Mouse (Mus musculus) heart, postnatal 0 days (tissue): ENCODE results near the gene Tmem50b. TPM values are rescaled to one million over a fixed set of nuclear protein-coding genes. Genes with fewer than 3 reads are reported as not detected.
"Not testable (repeated sequence)": the region's sequence is repeated elsewhere in the genome, so short reads cannot be mapped to it uniquely, and the experiment has no call there.

Source experiments
- ATAC-seq: fragments of 200-750 bp; cut with Nextera tagmentation; 2 replicates; pipeline ENCODE4 v1.8.0; 2017; ENCODE audit warnings: low read depth, moderate number of reproducible peaks, moderate library complexity; ENCODE audit not compliant: insufficient read depth
- DNase-seq: peaks from one replicate; pipeline ENCODE4 v3.0.0-alpha.2; 2016; ENCODE audit warnings: low spot score
- H3K27ac ChIP-seq: fragments of 300-500 bp; sonication (generic); 2 replicates; pipeline ENCODE4 v1.5.1; 2014; ENCODE audit warnings: low read depth, mild to moderate bottlenecking
- H3K27me3 ChIP-seq: fragments of 300-500 bp; sonication (generic); 2 replicates; pipeline ENCODE4 v1.6.1; 2014; ENCODE audit warnings: low read length, mixed read lengths; ENCODE audit not compliant: control insufficient read depth, insufficient read depth
- H3K36me3 ChIP-seq: fragments of 300-500 bp; sonication (generic); replicated peaks from 2 replicates; pipeline ENCODE4 v1.6.1; 2014; ENCODE audit warnings: low read length, mixed read lengths; ENCODE audit not compliant: control insufficient read depth, insufficient read depth
- H3K4me1 ChIP-seq: fragments of 300-500 bp; sonication (generic); 2 replicates; pipeline ENCODE4 v1.6.1; 2014; ENCODE audit warnings: antibody characterized with exemption; ENCODE audit not compliant: control insufficient read depth, insufficient read depth
- H3K4me2 ChIP-seq: fragments of 300-500 bp; sonication (generic); 2 replicates; pipeline ENCODE4 v1.6.1; 2014; ENCODE audit warnings: low read depth, mild to moderate bottlenecking, low read length, moderate library complexity
- H3K4me3 ChIP-seq: fragments of 300-500 bp; sonication (generic); 2 replicates; pipeline ENCODE4 v1.5.1; 2014; ENCODE audit warnings: low read depth, low read length
- H3K9ac ChIP-seq: fragments of 300-500 bp; sonication (generic); replicated peaks from 2 replicates; pipeline ENCODE4 v1.6.1; 2014; ENCODE audit warnings: low read depth, low read length, mixed read lengths
- H3K9me3 ChIP-seq: fragments of 300-500 bp; sonication (generic); replicated peaks from 2 replicates; pipeline ENCODE4 v1.6.1; 2016; ENCODE audit warnings: low read length; ENCODE audit not compliant: control insufficient read depth
- CTCF ChIP-seq: IDR thresholded peaks from 2 replicates; pipeline ENCODE4 v1.5.1; 2016; ENCODE audit warnings: antibody characterized with exemption, control low read depth, low read depth
- EP300 ChIP-seq: IDR thresholded peaks from 2 replicates; pipeline ENCODE4 v1.6.1; 2016; ENCODE audit warnings: antibody characterized with exemption, low read depth
- WGBS: fragments of 180-500 bp; shearing (Covaris S2); extraction: QIAGEN DNeasy Blood & Tissue Kit; methylation state at CpG from one replicate; pipeline ENCODE4 v1.1.7; 2014; 5-methylcytosine and 5-hydroxymethylcytosine counted together
- polyA plus RNA-seq: library from polyadenylated mRNA; unstranded; fragments of >200 nt; fragmentation: Nextera tagmentation; extraction: Ambion mirVana; gene quantifications from 2 replicates; pipeline ENCODE4 v1.2.1, GENCODE M21; 2015
- total RNA-seq: library from RNA; depleted of rRNA; stranded (reverse); fragments of >200 nt; gene quantifications from 2 replicates; pipeline ENCODE4 v1.2.3, GENCODE M21; 2014; ENCODE audit warnings: low replicate concordance; rRNA removed

Tmem50b gene
- 54.6 and 62.6 TPM in 2 replicates for total RNA-seq
- 51.1 and 55.7 TPM in 2 replicates for polyA plus RNA-seq

DNA sequence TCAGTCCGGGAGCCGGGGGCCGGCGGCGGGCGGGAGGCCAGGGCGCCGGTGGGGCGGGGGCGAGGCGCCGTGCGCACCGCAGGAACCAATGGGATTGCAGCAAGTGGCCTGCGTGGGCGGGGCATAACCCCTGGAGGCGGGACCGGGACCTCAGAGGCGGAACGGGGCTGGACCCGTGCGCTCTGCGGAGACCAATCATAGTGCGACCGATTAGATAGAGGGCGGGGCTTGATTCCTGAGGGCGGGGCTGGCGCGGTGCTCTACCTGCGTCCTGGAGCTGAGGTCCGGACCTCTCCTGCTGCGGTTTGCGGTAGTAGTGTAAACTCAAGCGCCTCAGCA is at the start of gene Tmem50b:
Gene Tmem50b (minus strand): TSS at position 129 of the 339 bp plus-strand sequence.
- peak within 1 kb of the TSS; percentile 70 for H3K9ac ChIP-seq
- H3K27ac ChIP-seq = peak within 1 kb of the TSS; percentile 65
- WGBS = under 1% methylated on average over 34 of the region's 34 CpGs
- H3K9me3 ChIP-seq = no peaks in the 10 kb centered on the region
- no peaks in the 10 kb centered on the region for H3K27me3 ChIP-seq
- TF ChIP-seq CTCF = no peak
- no peak for TF ChIP-seq EP300
- no peaks in the 10 kb centered on the region for H3K36me3 ChIP-seq
- ATAC-seq = peak; percentile 100
- peak; percentile 95 for DNase-seq
- peak within 1 kb of the TSS; percentile 87 for H3K4me2 ChIP-seq
- peaks cover 5% of the 10 kb centered on the region; the same call in 1 of the 2 replicates for H3K4me1 ChIP-seq
- peak within 1 kb of the TSS; percentile 81 for H3K4me3 ChIP-seq

DNA sequence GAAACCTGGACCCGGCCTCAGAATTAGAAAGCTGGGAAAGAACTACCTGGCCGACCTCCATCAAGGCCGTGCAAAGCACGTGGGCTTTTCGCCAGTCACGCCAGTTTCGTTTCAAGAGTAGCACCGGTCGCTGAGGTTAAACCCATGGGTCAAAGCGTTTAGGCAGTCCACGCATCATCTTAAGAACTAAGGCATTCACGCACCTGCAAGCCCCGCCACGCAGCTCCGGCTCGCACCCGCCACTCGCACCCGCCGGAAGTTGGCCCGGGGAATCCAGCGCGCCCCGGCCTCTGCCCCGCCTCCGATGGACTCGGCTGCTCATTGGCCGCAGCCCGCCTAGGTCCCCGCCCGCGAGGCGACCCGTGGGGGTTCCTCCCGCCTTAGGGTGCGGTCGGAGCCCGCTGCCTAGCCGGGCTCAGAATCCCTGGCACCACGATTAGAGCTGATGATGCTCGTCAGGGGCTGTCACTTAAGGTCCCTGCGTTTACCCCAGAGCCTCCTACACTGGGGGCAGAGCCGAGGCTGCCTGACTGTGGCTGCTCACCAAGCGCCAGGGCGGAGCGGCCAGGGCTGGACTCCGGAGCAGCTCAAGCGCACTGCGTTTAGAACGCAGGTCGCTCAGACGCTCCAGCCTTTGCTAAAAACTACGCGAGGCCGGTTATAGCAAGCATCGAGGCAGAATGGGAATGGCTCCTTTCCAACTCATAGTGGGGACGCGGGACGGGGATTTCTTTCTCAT is 49.2 kb upstream of the Tmem50b start, which contains the start of gene Gart:
Gene Gart (minus strand): TSS at position 272 of the 739 bp plus-strand sequence.
- TF ChIP-seq CTCF (no peak), EP300 (no peak)
- no peaks in the 10 kb centered on the region for H3K9me3 ChIP-seq
- H3K36me3 ChIP-seq = peaks cover 20% of the 10 kb centered on the region
- H3K27me3 ChIP-seq = no peaks in the 10 kb centered on the region
- H3K9ac ChIP-seq = peak within 1 kb of the TSS; percentile 91
- ATAC-seq (peak; percentile 85), DNase-seq (peak; percentile 91)
- WGBS = under 1% methylated on average over 57 of the region's 59 CpGs
- H3K4me2 ChIP-seq = peak within 1 kb of the TSS; percentile 89
- H3K4me1 ChIP-seq = peaks cover 15% of the 10 kb centered on the region; the same call in 1 of the 2 replicates
- peak within 1 kb of the TSS; percentile 99 for H3K27ac ChIP-seq
- peak within 1 kb of the TSS; percentile 84 for H3K4me3 ChIP-seq

DNA sequence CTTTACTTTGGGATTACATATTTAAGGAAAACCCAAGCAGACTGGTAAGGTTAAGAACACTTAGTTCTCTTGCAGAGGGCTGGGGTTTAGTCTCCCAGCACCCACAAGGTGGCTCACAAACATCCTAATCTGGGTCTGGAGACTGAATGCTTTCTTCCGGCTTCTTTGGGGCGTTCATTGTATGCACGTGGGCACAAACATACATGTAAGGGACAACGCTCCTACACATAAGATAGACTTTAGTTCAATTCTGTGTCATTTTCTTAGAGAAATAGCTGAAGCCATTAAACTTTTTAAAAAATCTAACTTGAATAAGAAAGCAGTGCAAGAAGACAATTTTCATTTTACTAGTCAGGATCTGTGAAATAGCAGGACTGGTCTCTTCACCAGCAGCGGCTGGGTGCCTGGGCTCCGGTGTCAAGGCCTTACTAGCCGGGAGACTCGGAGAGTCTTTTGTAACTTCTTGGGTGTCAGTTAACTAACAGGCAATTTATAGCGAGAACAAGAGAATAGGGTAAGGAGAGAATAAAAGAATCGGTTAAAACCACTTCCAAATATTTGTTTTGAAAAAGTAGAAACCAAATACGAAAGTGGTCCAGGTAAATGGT is 48.5 kb upstream of the Tmem50b start:
- peak overlapping the region; percentile 91 for H3K9ac ChIP-seq
- H3K27ac ChIP-seq = peak overlapping the region; percentile 99; the same call in 1 of the 2 replicates
- H3K36me3 ChIP-seq = peaks cover 23% of the 10 kb centered on the region
- DNase-seq (no peak), ATAC-seq (no peak)
- H3K4me1 ChIP-seq = peaks cover 15% of the 10 kb centered on the region; the same call in 1 of the 2 replicates
- peak overlapping the region; percentile 84 for H3K4me3 ChIP-seq
- peak overlapping the region; percentile 89 for H3K4me2 ChIP-seq
- WGBS = 1% methylated on average over 11 of the region's 11 CpGs
- no peaks in the 10 kb centered on the region for H3K9me3 ChIP-seq
- no peak for TF ChIP-seq EP300
- no peak for TF ChIP-seq CTCF
- no peaks in the 10 kb centered on the region for H3K27me3 ChIP-seq

DNA sequence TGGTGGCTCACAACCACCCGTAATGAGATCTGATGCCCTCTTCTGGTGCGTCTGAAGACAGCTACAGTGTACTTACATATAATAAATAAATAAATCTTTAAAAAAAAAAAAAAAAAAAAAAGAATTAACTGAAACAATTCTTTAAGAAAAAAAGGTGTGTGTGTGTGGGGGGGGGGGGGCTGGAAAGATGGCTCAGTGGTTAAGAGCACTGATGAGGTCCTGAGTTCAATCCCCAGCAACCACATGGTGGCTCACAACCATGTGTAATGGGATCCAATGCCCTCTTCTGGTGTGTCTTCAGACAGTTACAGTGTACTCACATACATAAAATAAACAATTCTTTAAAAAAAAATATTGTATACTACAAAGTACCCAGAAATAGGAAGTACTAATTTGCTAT is 47.8 kb upstream of the Tmem50b start:
- H3K9me3 ChIP-seq, H3K27me3 ChIP-seq, H3K27ac ChIP-seq, H3K4me3 ChIP-seq, ATAC-seq, H3K9ac ChIP-seq, DNase-seq, H3K4me2 ChIP-seq: not testable (repeated sequence)
- WGBS = no CpG with 5 or more reads among the region's 2 CpGs
- peaks cover 29% of the 10 kb centered on the region for H3K36me3 ChIP-seq
- H3K4me1 ChIP-seq = peaks cover 15% of the 10 kb centered on the region; the same call in 1 of the 2 replicates

DNA sequence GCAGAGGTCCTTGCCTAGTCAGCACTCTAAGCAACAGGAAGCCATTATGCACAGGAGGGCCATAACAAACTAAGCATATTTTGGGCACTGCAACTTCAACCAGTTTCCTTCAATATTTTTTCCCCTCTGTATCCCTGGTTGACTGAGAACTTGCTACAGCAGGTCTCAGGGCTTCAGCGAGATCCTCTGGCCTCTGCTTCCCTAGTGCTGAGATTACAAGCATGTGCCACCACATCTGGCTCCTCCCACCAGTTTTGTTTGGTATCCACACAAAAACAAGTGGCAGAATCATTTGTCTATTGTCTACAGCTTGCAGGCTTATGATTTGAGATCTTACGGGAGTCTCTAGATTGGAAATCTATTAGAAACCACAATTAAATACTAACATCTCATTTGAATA is 47.3 kb upstream of the Tmem50b start:
- H3K4me2 ChIP-seq = no peak overlapping the region
- WGBS = 74% methylated on average over 2 of the region's 2 CpGs

More for the DNA sequence above, 47.3 kb upstream of the Tmem50b start:
- Histone ChIP-seq H3K27me3 (no peaks in the 10 kb centered on the region), H3K27ac (no peak overlapping the region), H3K4me3 (no peak overlapping the region), H3K9ac (no peak overlapping the region), H3K4me1 (0 out of 2 replicates have a peak, but pooled peaks cover 11% of the 10 kb centered on the region), H3K9me3 (no peaks in the 10 kb centered on the region), H3K36me3 (peaks cover 34% of the 10 kb centered on the region)
- DNase-seq (no peak), ATAC-seq (no peak)
- TF ChIP-seq EP300 (no peak), CTCF (no peak)
